Mouse (Mus musculus) urinary bladder, postnatal 10 days (tissue): Measurements from ENCODE around the gene Pax2.

Experiments used
- DNase-seq: peaks from one replicate; pipeline ENCODE4 v3.0.0; 2022; ENCODE audit warnings: low spot score

The Pax2 gene

DNA sequence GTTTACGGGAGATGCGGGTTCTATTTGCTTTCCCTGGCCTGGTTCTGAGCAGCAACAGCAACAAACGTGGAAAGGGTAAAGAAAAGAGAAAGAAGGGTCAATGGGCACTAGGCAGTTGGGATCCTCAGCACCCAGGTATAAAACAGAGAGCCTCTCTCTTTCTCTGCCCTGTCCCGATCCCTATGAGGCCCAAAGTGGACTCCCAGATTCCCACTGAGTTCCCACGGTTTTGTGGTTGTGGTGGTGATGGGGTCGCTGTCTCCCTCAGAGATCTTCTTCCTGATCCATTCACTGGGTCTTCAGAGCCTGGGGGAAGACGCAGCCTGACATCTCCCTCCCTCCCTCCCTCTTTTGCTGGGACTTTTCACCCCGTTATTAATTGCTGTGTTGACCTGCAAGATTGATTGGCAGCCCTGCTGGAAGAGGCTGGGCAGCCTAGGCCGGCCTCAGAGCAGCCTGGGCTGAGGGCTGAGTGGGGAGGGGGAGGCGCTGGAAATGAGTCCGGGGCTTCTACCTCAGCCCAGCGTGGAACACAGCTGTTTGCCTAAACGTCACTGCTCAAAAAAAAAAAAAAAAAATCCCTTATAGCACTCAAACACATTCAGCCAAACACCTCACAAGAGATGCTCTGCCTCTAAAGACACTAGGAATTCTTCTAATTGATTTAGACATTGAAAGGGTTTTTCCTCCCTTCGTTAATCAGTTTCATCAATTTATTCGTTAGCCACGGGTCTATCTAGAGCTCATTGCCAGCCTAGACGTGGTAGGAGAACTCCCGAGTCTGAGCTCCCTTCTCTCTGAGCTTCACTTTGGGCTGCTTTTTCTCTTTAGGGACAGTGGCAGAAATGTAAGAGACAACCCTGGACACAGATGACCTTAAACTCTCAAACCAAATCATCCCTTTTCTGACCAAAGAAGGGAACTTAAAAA lies 6.5 kb upstream of the Pax2 start:
- no peak for DNase-seq

DNA sequence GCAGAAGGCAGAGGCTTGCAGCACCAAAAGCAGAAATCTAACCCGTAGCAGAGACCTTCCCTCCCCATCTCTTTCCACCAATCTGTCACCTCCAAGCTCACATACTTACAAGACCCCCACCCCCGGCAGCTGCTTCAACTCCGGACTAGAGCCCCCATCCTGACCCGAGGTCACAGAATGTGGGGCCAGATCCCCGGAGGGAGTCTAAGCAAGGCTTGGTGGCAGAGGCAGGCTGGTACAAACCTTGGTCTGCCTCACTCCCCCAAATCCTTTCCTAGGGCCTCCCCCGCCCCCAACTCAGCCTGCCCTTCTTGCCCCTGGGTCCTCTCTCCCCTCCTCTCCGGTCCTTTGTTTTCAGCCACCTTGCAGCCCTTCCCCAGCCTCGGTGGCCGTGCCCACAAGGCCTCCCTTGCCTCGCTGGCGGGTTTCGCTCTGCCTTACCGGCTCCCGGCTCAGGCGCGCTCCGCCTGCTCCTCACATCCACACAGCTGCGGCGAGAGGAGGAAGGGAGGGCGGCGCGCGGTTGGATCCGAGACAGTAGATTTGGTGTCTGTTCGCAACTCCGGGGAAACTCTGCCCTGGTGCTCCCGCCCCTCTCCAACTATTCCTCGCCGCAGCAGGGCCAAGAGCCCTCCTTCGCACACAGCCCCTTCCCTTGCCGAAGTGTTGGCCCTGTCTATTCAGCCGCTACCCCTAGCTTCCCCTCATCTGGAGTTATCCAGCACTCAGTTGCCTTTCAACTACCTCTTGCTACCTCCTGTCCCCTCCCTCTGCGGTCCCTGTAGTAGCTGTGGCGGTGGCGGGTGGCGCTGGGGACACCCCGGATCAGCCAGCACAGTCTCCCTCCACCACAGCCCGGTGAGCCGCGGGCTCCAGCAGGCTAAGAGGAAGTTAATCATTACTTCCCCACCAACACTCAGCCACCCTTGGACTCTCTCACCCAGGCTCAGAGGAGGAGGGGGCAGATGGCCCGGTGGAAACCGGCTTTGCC lies 5.5 kb upstream of the Pax2 start:
- no peak for DNase-seq

DNA sequence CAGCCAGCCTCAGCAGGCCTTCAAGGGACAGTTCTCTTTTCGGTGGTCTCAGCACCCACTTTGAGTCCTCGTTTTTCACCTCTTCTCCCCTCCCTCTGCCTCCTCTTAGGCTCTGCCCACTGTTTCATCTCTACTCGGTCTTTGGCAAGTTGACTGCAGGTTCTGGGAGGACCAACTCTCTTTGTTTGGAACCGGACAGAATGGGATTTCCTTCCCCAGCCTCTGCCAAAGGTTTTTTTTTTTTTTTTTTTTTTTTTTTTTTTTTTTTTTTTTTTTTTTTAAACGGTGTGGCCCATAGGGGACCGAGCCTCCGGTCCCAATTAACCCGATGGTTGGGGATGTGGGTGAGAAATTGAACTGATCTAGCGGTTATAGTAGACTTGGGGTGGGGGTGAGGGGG lies 4.8 kb upstream of the Pax2 start:
- no peak for DNase-seq

DNA sequence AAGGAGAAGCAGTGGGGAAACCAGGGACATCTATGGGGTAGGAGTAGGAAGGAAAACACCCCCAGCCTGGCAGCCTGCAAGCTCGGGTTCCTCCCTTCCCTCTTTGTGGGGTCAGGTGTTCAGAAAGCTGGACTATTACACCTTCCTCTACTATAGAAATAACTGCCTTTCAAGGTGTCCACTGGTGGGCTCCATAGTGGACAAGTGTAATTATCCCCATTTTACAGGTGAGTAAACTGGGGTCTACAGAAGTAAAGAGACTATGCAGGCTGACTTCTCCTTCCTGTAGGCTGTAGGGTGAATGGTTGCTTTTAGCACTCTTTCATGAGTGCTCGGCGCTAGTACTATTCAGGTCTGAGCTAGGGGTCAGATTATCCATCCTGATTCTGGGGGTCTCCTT lies 4.3 kb upstream of the Pax2 start:
- no peak for DNase-seq

DNA sequence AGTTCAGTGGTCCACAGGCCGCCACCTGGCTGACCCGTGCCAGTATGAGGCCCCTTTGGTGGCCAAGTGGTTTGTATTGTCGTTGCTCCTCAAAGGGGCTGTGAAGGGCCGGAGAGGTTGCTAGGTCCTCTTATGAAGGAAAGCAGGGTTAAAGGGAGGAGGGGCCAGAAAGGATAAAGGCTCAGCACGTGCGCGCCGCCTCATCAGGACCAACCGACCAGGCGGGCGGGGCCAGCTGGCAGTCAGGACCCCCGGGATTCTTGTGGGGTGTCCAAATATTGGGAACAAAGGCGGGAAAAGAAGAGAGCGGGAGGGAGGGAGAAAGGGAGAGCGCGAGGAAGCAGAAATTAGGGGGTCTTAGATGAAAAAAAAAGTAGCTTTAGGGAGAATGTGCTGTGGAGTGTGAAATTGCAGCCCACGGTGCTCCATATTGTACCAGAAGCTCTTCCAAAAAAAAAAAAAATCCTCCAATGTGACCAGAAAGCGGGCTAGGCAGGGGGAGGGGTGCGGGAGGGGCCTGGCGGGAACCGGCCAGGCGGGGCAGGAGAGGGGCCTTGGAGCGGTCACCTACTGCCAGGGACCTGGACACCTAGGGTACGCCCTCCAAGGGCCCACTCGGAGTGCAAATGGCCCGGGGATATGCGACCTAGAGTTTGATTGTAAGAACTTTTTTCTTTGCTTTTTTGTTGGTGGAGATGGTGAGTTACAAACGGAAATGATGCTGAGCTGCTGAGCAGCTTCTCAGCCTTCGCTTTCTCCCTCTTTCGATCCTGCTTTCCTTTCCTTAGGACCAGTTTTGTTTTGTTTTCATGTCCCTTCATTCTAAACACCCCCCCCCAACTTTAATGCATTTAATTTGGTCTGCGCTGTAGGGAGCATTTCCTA lies 3.5 kb upstream of the Pax2 start:
- no peak for DNase-seq

DNA sequence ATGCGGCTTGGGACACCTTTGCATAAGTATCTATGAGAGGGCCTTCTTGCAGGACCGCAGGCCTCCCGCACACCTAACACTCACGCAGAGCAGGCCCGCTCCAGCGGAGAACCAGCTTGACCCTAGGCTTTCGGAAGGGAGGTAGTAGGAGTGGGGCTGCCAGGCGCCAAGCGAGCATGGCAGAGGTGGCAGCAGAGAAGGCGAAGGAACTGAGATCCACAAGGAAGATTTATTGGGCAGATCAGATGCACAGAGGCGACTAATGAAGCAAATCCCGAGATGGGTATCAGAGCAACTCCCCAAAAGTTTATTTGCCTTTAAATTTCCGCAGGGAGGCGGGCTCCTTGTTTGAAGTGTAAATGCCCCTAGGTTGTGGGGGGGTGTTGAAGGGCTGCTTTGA lies 2.5 kb upstream of the Pax2 start:
- no peak for DNase-seq

DNA sequence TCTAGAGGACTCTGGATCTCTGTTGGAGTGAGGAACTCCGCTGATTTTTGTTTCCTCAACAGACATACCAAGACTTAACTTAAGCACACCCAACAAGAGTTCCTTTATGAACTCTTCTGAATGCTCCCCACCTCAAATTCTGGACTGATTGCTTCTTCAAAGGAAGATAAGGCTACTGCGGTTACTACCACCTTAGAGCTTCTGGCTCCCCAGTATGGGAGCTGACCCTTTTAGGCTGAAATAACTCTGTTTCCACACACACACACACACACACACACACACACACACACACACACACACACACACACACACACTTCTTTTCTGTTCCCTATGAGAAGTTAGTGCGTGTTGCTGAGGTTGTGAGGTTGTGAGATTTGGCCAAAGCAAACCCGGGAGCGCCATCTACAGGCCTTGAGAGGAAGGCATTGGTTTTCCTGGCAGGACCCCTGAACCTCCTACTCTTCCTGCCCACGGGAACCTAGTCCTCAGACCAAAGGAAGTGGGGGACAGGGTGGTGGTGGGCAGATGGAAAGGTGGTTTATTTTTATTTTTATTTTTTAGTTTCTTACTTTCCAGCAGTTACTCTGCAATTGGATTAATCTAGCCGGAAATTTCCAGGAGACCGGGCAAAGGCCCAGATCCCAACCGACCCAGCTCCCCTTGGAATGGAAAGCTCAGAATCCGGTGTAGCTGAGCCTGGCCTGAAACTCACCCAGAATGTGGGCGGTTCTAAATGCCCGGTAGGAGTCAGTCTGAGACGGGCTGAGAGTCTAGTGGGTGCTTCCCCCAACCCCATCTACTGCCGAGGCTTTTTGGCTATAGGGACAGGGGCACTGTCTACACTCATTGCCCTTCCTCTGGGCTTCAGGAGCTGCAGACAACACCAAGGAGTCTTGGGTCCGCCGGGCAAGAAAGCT lies 1.1 kb upstream of the Pax2 start:
- no peak for DNase-seq

DNA sequence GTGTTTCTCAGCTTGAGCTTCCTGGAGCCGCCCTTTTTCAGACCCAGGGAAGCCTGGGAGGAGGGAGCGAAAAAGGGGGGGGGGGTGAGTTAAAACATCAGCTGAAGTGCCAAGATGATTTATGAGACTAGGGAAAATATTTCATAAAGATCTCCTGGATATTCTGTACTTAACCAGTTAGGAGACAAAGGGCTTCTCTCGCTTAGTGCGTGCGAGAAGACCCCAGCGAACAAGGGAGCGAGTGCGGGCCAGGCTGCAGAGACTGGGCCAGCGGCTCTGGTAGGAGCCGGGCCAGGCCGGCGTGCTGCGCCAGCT lies 510 bp upstream of the Pax2 start:
- no peak for DNase-seq

DNA sequence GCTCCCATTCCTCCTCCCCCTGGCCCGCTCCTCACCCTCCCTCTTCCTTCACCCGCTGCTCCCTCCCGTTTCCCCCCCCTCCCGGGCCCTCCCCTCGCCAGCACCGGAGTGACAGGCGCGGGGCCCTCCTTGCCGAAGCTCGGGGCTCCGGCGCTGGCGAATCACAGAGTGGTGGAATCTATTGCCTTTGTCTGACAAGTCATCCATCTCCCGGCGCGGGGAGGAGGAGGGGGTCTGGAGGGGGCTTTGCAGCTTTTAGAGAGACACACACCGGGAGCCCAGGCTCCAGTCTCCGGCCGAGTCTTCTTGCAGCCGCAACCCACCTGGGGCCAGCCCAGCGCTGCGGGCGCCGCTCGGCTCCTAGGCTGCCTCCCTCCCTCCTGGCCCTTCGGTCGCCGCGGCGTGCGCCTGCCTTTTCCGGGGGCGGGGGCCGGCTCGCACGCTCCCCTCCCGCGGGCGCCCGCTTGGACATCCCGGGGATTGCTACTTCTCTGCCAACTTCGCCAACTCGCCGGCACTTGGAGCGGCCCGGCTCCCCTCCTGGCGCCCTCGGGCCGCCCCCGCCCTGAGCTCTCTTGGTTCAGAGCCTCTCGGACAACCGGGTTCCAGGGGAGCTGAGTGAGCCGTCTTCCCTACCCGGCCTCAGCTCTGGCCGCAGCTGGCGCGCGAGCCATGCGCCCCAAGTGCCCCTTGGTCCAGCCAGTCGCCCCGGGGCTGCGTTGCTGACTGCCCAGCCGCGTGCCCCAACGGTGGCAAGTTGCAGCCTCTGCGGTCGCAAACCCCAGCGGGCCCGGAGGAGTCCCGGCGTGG lies 781 bp downstream of the Pax2 start:
- no peak for DNase-seq

DNA sequence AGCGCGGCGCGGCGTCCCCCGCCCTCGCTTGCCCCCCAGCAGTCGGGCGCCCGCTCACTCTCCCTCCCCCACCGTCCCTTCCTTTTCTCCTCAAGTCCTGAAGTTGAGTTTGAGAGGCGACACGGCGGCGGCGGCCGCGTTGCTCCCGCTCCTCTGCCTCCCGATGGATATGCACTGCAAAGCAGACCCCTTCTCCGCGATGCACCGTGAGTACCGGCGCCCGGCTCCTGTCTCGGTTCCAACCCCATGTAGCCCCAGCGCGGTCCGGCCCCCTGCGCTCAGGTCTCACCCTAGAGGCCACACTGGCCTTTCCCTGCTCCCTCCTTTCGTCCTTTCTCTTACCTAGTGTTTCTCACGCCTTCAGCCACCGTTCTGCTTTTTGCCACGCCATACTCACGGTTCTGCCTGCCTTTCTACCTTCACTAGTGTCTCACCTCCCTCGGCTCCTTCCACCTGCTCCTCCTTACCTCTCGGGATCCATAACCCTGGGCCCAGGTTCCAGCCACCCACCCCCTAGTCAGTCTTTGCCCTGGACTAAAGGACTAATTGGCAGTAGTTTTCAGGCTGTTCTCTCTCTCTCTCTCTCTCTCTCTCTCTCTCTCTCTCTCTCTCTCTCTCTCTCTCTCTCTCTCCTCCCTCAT lies 1.5 kb downstream of the Pax2 start:
- no peak for DNase-seq

DNA sequence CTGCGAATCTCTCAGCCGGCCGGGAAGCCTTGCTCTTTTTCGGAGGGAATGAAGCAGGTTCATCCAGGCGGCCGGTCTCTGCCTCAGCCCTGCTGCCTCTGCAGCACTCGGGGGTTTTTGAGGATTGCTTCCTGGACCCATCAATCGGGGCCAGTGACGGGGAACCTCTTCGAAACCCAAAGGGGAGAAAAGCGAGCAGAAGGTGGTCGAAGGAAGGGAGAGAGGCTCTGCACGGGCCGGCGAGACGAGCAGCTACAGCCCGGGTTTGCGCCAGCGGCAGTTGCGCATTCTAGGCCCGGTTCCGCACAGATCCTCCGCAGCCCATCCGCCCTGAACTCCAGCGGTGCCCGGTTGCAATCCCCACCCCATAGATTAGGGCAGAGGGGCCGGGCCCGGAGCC lies 3.0 kb downstream of the Pax2 start:
- no peak for DNase-seq

DNA sequence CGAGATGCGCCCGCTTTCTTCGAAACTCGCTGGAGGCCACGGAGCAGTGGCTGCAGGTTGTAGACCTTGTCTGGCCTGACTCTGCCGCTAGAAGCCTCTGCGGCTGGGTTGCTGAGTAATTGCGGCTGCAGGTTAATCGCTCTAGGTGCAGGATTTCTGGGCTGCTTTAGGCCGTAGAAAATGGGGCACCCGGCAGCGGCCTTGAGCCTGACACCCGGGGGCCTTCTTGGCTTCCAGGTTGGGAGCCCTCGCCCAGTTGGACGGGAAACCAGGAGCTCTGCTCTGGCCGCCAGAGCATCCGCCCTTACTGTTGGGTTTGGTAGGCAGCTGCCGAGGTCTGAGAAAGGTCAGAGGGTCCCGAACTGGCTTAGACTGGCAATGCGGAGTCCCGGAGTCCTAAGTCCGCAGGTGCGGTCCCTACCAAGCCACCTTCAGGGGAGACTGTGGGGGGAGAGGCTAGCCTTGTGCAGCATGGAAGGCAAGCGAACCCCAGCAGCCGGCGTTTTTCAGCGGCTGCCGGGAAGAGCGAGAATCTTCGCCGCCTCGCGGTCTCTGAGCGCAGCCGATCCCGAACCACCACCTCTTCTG lies 3.8 kb downstream of the Pax2 start:
- no peak for DNase-seq

DNA sequence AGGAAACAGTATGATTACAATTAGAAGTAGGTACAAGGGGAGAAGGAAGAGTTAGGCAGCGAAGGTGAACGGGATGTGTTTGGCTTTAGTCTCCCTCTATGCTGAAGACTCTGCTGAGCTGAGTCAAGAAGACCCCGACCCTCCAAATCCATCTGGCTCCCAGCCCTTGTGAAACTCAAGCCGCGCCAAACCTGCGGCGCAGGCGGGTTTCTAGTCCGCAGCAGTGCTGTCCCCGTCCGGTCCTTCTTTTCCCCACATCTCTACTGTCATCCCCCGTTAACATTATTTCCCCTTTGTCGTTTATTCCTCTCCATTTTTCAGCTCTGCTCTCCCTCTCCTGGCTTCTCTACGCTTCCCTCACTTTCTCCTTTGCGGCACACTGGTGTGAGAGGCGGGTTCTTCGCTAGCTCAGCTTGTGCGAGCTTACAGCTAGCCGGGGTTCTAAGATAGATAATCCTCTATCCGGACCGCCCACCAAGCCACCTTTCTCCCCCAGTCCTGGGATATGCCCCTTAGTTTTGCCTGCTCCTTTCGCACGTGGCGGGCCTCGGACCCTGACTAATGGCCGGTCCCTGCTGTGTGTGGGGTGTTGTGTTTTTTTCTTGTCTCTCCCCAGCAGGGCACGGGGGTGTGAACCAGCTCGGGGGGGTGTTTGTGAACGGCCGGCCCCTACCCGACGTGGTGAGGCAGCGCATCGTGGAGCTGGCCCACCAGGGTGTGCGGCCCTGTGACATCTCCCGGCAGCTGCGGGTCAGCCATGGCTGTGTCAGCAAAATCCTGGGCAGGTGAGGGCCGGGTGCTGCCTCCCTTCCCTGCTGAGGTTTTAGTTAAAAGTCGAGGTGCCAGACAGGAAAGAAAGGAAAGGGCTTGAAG lies 4.7 kb downstream of the Pax2 start:
- no peak for DNase-seq

DNA sequence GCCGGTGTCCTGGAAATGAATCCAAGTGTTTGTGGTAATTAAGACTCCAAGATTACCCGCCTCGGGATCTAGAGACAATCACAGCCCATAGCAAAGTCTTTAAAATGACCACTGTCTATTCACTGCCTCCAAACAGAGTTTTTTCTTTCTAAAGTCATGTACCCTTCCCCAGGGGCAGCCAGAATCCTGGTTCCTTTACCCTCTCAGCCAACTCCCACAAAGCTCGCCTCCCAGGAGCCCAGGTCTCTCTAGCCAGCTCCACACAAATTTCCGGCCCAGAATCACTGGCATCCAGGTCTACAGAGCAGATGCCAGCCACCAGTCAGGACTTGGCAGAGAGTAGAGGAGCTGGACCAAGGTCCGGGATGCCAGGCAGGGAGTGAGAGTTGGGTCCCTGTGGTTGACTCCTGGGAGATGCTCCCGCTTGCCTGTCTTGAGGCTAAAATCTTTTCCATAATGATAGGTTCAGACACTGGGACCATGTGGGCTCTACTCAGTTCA lies 6.3 kb downstream of the Pax2 start:
- DNase-seq, result no peak

DNA sequence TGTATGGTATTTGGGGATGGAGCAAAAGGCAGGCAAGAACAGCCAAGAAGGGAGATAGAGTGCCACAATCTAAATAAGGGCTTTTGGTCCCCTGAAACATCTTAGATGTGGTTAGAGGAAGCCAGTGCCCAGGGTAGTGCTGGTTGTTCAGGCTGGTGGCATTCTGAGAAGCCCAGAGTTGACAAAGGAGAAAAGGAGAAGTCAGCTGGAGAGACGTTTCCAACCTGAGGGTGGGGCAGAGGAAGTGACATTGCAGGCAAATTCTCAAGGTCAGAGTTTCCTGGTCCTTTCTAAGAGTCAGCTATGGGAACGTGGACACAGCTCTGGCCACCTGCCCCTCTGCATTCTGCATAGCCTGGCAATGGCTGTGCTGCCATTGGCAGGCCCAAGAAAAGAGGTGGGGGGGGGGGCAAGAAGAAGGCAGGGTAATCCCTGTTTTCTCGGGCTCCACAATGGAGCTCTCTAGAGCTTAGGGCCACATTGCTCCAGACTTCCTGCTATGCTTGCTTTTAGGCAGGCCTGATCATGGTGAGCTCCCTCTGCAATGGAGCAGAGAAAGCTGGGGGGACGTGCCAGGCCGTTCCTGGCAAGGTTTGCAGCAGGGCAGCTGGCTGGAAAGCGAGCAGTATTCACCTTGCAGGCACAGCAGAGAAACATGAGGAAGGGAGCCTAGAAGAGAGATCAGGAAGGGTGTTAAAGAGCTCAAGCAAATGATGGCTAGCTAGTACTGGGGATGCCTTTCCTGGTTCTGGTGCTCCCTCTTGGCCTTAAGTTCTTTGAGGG lies 14.6 kb downstream of the Pax2 start:
- DNase-seq, result no peak

DNA sequence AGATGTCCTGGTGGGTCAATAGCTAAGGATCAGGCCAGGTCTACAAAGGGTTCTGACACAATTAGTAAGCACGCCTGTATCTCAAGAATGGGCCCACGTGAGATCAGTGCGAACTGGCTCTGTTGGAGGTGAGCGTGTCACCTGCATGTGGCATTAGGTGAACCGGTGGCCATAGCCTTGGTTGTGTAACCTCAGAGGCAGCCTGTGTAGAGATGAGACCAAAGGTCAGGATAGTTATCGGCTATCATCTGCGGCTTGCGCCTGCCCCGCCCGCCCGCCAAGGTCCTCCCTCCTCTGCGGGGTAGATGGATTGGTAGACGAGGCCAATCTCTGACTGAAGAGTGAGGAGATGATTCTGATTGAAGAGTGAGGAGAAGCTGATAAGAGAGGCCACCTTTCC lies 15.7 kb downstream of the Pax2 start:
- DNase-seq, result no peak

DNA sequence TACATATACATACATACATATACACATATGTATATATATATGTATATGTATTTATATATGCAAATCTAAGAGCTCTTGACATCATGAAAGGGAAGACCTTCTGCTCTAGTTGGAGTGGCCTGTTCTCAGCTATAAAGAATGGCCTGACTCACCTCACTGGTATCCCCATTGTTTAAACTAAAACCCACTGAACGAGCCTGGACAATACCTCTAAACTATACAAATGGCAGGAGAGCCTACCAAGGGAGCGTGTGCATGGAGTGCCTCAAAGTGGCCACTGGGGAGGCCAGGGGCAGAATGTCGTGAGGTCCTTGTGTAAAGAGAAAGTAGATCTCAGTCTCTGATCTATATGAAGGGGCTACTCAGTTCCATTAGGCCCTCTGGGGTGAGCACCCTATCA lies 26.1 kb downstream of the Pax2 start:
- DNase-seq, result no peak
